Mouse (Mus musculus): ENCODE data around the gene Spin1. TPM values are rescaled to one million over a fixed set of nuclear protein-coding genes. Genes with fewer than 3 reads are reported as not detected.
A peak's percentile ranks its signal among the peaks of the same experiment; 100 is the strongest.
"Not testable (repeated sequence)": the region's sequence is repeated elsewhere in the genome, so short reads cannot be mapped to it uniquely, and the experiment has no call there.

Gene Spin1
- total RNA-seq, 2 experiments from 2014 or later, result 12.6 to 14.5 TPM

GRCm38 (mm10) chr13:51093430-51093829 lies 7.2 kb upstream of the Spin1 start:
- no peak for ATAC-seq (replicated peaks; ENCODE audit: low FRiP score, low TSS enrichment, poor library complexity, severe bottlenecking)

GRCm38 (mm10) chr13:51094323-51095195 lies 6.1 kb upstream of the Spin1 start:
- ATAC-seq (replicated peaks; ENCODE audit: low FRiP score, low TSS enrichment, poor library complexity, severe bottlenecking), result no peak

GRCm38 (mm10) chr13:51095196-51095715 lies 5.4 kb upstream of the Spin1 start:
- ATAC-seq (replicated peaks; ENCODE audit: low FRiP score, low TSS enrichment, poor library complexity, severe bottlenecking), result no peak

GRCm38 (mm10) chr13:51096644-51097043 lies 4.0 kb upstream of the Spin1 start:
- no peak for ATAC-seq (replicated peaks; ENCODE audit: low FRiP score, low TSS enrichment, poor library complexity, severe bottlenecking)

GRCm38 (mm10) chr13:51099560-51100232 lies 984 bp upstream of the Spin1 start:
- peak; percentile 11 for ATAC-seq (replicated peaks; ENCODE audit: low FRiP score, low TSS enrichment, poor library complexity, severe bottlenecking)

GRCm38 (mm10) chr13:51101016-51101776 lies 516 bp downstream of the Spin1 start:
- ATAC-seq (replicated peaks; ENCODE audit: low FRiP score, low TSS enrichment, poor library complexity, severe bottlenecking), result peak; percentile 3; the same call in 1 of the 2 replicates

GRCm38 (mm10) chr13:51101777-51102132 lies 1.1 kb downstream of the Spin1 start:
- ATAC-seq (replicated peaks; ENCODE audit: low FRiP score, low TSS enrichment, poor library complexity, severe bottlenecking), result no peak

- ATAC-seq (replicated peaks; ENCODE audit: low FRiP score, low TSS enrichment, poor library complexity, severe bottlenecking), result no peak
These were observed 2.5 kb downstream of the Spin1 start for GRCm38 (mm10) chr13:51103111-51103725.

GRCm38 (mm10) chr13:51103861-51104650 lies 3.4 kb downstream of the Spin1 start:
- ATAC-seq (replicated peaks; ENCODE audit: low FRiP score, low TSS enrichment, poor library complexity, severe bottlenecking), result no peak

GRCm38 (mm10) chr13:51105861-51106655 lies 5.4 kb downstream of the Spin1 start:
- no peak for ATAC-seq (replicated peaks; ENCODE audit: low FRiP score, low TSS enrichment, poor library complexity, severe bottlenecking)

- ATAC-seq (replicated peaks; ENCODE audit: low FRiP score, low TSS enrichment, poor library complexity, severe bottlenecking), result no peak
These were observed 6.1 kb downstream of the Spin1 start for GRCm38 (mm10) chr13:51106816-51107215.

GRCm38 (mm10) chr13:51109517-51109916 lies 8.8 kb downstream of the Spin1 start:
- no peak for ATAC-seq (replicated peaks; ENCODE audit: low FRiP score, low TSS enrichment, poor library complexity, severe bottlenecking)

- ATAC-seq (replicated peaks; ENCODE audit: low FRiP score, low TSS enrichment, poor library complexity, severe bottlenecking), result not testable (repeated sequence)
These were observed 13.7 kb downstream of the Spin1 start for GRCm38 (mm10) chr13:51114398-51114797.

- peak; percentile 52; the same call in 1 of the 2 replicates for ATAC-seq (replicated peaks; ENCODE audit: low FRiP score, low TSS enrichment, poor library complexity, severe bottlenecking)
These were observed 15.1 kb downstream of the Spin1 start for GRCm38 (mm10) chr13:51115762-51116161.

GRCm38 (mm10) chr13:51120734-51121133 lies 20.1 kb downstream of the Spin1 start:
- peak; percentile 55 for ATAC-seq (replicated peaks; ENCODE audit: low FRiP score, low TSS enrichment, poor library complexity, severe bottlenecking)

- ATAC-seq (replicated peaks; ENCODE audit: low FRiP score, low TSS enrichment, poor library complexity, severe bottlenecking), result no peak
These were observed 21.3 kb downstream of the Spin1 start for GRCm38 (mm10) chr13:51121966-51122365.

GRCm38 (mm10) chr13:51122771-51123170 lies 22.1 kb downstream of the Spin1 start:
- no peak for ATAC-seq (replicated peaks; ENCODE audit: low FRiP score, low TSS enrichment, poor library complexity, severe bottlenecking)

- no peak for ATAC-seq (replicated peaks; ENCODE audit: low FRiP score, low TSS enrichment, poor library complexity, severe bottlenecking)
These were observed 24.7 kb downstream of the Spin1 start for GRCm38 (mm10) chr13:51125357-51125756.

All from megakaryocyte-erythroid progenitor cell, adult 5-6 weeks (primary cell).